Mouse (Mus musculus) megakaryocyte, embryonic 14.5 days (primary cell): Measurements from ENCODE around the gene Catsper2. TPM values are rescaled to one million over a fixed set of nuclear protein-coding genes. Genes with fewer than 3 reads are reported as not detected.

Experiments
- H3K27me3 ChIP-seq: replicated peaks from 2 replicates; pipeline ENCODE3; 2012; ENCODE audit warnings: inconsistent platforms
- H3K36me3 ChIP-seq: replicated peaks from 2 replicates; pipeline ENCODE3; 2012; ENCODE audit warnings: low read length, inconsistent platforms, mixed read lengths
- H3K4me1 ChIP-seq: 2 replicates; pipeline ENCODE4 v1.6.1; 2012; ENCODE audit warnings: inconsistent platforms
- H3K4me3 ChIP-seq: replicated peaks from 2 replicates; pipeline ENCODE3; 2012; ENCODE audit warnings: moderate library complexity, mild to moderate bottlenecking, inconsistent platforms
- H3K9me3 ChIP-seq: 2 replicates; pipeline ENCODE4 v1.6.1; 2012; ENCODE audit warnings: inconsistent platforms
- FLI1 ChIP-seq: IDR thresholded peaks from 2 replicates; pipeline ENCODE4 v1.6.1; 2012; ENCODE audit warnings: low read length, inconsistent platforms, mixed read lengths
- GATA1 ChIP-seq: IDR thresholded peaks from 3 replicates; pipeline ENCODE4 v1.6.1; 2012; ENCODE audit warnings: mixed read lengths, low read length, inconsistent platforms, borderline replicate concordance
- polyA plus RNA-seq: library from polyadenylated mRNA; stranded (reverse); fragments of >175 nt; gene quantifications from 2 replicates; pipeline ENCODE4 v1.2.3, GENCODE M21; 2012; ENCODE audit warnings: low replicate concordance; ENCODE audit not compliant: insufficient read depth

Gene Catsper2
- polyA plus RNA-seq = 0.10 TPM in 1 of 2 replicates, not detected in the other

GRCm38 (mm10) chr2:121413387-121414042 is at the start of gene Catsper2, which contains the start of gene Pdia3:
Gene Catsper2, minus strand, starts transcription at chr2:121413792.
Gene Pdia3, plus strand, starts transcription at chr2:121413775.
- Histone ChIP-seq H3K36me3 (peaks cover 39% of the 10 kb centered on the region), H3K27me3 (no peaks in the 10 kb centered on the region), H3K4me3 (peak within 1 kb of the TSS; percentile 99), H3K4me1 (peaks cover 50% of the 10 kb centered on the region), H3K9me3 (no peaks in the 10 kb centered on the region)
- TF ChIP-seq FLI1 (no peak), GATA1 (no peak)

DNA sequence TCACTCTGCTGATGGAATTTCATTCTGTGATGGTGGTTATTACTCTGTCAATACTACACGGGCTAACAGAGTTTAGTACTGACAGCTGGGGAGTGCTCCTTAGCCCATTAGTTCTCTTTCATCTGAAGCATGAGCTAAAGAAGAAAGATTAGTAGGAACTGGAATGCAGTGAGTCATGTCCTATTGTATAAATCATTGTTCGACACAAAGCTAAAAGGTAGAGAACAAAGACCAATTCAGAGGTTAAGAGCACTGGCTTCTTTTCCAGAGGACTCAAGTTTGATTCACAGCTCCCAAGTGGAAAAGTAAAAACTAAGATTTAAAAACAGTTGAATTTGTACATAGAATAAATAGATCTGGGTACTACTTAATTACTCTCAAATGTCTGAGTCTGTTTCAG is 46.5 kb upstream of the Catsper2 start:
- TF ChIP-seq GATA1 (no peak), FLI1 (no peak)
- H3K36me3 ChIP-seq = peaks cover 32% of the 10 kb centered on the region
- H3K27me3 ChIP-seq = no peaks in the 10 kb centered on the region
- no peaks in the 10 kb centered on the region for H3K9me3 ChIP-seq
- H3K4me3 ChIP-seq = no peak overlapping the region
- peaks cover 28% of the 10 kb centered on the region for H3K4me1 ChIP-seq

GRCm38 (mm10) chr2:121456692-121457642 is 43.4 kb upstream of the Catsper2 start, which contains the start of gene Serinc4:
Gene Serinc4, minus strand, starts transcription at chr2:121456781.
- Histone ChIP-seq H3K9me3 (no peaks in the 10 kb centered on the region), H3K36me3 (peaks cover 62% of the 10 kb centered on the region), H3K27me3 (no peaks in the 10 kb centered on the region), H3K4me3 (peak within 1 kb of the TSS; percentile 94), H3K4me1 (peaks cover 53% of the 10 kb centered on the region)
- no peak for TF ChIP-seq FLI1
- no peak for TF ChIP-seq GATA1

DNA sequence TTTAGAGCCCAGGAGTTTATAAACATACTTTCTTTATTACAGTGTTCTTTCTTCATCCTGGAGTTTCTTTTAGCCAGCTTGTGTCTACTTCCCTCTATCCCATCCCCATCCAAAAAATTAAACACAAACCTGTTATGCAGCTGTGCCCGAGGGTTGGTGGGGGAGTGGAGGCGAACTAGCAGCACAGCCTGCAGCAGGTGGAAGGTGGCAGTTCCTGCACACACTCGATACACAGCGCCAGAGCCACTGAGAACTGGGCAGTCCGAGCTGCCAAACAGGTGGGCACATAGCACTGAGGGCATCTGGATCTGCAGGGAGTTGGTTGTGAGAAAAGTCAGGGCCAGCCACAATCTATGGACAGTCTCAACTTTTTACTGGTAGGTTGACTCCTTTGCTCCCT is 41.9 kb upstream of the Catsper2 start:
- Histone ChIP-seq H3K9me3 (no peaks in the 10 kb centered on the region), H3K4me3 (peak overlapping the region; percentile 35), H3K27me3 (no peaks in the 10 kb centered on the region), H3K36me3 (peaks cover 68% of the 10 kb centered on the region), H3K4me1 (peaks cover 64% of the 10 kb centered on the region)
- no peak for TF ChIP-seq GATA1
- TF ChIP-seq FLI1 = no peak

DNA sequence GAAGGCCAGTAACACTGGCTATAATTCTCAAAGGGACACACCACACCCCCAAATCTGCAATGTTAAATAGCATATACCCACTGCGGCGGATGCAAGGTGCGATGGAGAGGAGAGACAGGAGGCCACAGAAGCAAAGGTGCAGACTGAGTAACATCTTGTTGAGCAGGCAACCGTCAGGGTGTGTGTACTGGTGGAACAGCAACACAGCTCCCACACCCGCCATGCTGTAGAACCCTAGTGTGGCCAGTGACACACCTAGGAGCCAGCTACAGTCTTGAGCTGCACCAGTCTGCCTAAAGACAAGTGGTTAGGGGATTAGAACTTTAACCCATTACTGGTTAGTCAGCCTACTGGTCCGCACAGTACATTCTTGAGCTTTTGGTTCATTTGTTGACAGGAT is 40.3 kb upstream of the Catsper2 start:
- Histone ChIP-seq H3K9me3 (no peaks in the 10 kb centered on the region), H3K4me3 (peak overlapping the region; percentile 35), H3K4me1 (peaks cover 68% of the 10 kb centered on the region), H3K36me3 (peaks cover 64% of the 10 kb centered on the region), H3K27me3 (no peaks in the 10 kb centered on the region)
- TF ChIP-seq GATA1 (no peak), FLI1 (no peak)

DNA sequence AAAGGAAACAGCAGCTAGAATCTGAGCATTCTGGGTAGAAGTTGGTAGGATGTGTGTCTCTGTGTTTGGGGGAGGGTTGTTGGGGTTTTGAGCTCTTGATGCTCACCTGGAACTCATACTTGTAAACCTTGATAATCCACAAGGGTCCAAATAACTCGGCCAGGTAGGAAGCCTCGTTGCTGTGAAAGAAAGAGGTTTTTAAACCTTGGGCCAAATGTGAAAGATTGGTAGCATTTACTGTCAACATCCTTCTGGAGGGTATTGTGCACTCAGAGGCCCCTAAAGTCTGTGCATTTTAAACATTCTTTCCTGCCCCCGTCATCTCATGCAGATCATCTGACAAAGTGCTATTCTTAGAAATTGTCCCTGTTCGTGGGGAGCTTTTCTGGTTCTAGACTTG is 39.4 kb upstream of the Catsper2 start, which contains the start of gene Hypk:
Hypk (plus strand) TSS at position 301 of the 400 bp plus-strand sequence.
- Histone ChIP-seq H3K4me3 (peak within 1 kb of the TSS; percentile 35), H3K27me3 (no peaks in the 10 kb centered on the region), H3K9me3 (no peaks in the 10 kb centered on the region), H3K4me1 (peaks cover 64% of the 10 kb centered on the region), H3K36me3 (peaks cover 56% of the 10 kb centered on the region)
- TF ChIP-seq FLI1 (no peak), GATA1 (no peak)

GRCm38 (mm10) chr2:121452361-121452760 is 38.8 kb upstream of the Catsper2 start:
- Histone ChIP-seq H3K36me3 (peaks cover 54% of the 10 kb centered on the region), H3K4me1 (peaks cover 65% of the 10 kb centered on the region)

GRCm38 (mm10) chr2:121450093-121450492 is 36.5 kb upstream of the Catsper2 start:
- H3K36me3 ChIP-seq = peaks cover 44% of the 10 kb centered on the region
- peaks cover 69% of the 10 kb centered on the region for H3K4me1 ChIP-seq
- no peaks in the 10 kb centered on the region for H3K27me3 ChIP-seq
- TF ChIP-seq GATA1 (no peak), FLI1 (no peak)
- no peaks in the 10 kb centered on the region for H3K9me3 ChIP-seq
- peak overlapping the region; percentile 95 for H3K4me3 ChIP-seq

More at GRCm38 (mm10) chr2:121452361-121452760, 38.8 kb upstream of the Catsper2 start:
- TF ChIP-seq FLI1 (no peak), GATA1 (no peak)
- no peaks in the 10 kb centered on the region for H3K9me3 ChIP-seq
- no peaks in the 10 kb centered on the region for H3K27me3 ChIP-seq
- peak overlapping the region; percentile 7 for H3K4me3 ChIP-seq

- Histone ChIP-seq H3K4me1 (peaks cover 64% of the 10 kb centered on the region), H3K4me3 (peak overlapping the region; percentile 95), H3K36me3 (peaks cover 39% of the 10 kb centered on the region), H3K27me3 (no peaks in the 10 kb centered on the region), H3K9me3 (no peaks in the 10 kb centered on the region)
- TF ChIP-seq GATA1 (no peak), FLI1 (no peak)
Measured at GRCm38 (mm10) chr2:121449545-121450011, 36.0 kb upstream of the Catsper2 start.
